Mouse (Mus musculus) adipocyte (in vitro differentiated cells): ENCODE measurements at regions not wholly inside any gene's neighbourhood (a gene's known extent, or its start where the extent isn't known, plus 50 kb on each side); places are given as distances from the start of the nearest gene placed in this dataset.

Source experiments
- DNase-seq: peaks from one replicate; pipeline ENCODE4 v3.0.0-alpha.2; 2016; ENCODE audit warnings: low spot score

GRCm38 (mm10) chr3:42661956-42662355 is 919.5 kb downstream of the D3Ertd751e start:
- DNase-seq, result no peak

GRCm38 (mm10) chr3:42676668-42677398 is 934.4 kb downstream of the D3Ertd751e start:
- no peak for DNase-seq

- DNase-seq, result peak; percentile 3
Observed at GRCm38 (mm10) chr3:42694726-42695125, 952.3 kb downstream of the D3Ertd751e start.

GRCm38 (mm10) chr3:42738910-42739309 is 996.5 kb downstream of the D3Ertd751e start:
- no peak for DNase-seq

- DNase-seq, result peak; percentile 3
Observed at GRCm38 (mm10) chr3:42753130-42753529, 1010.7 kb downstream of the D3Ertd751e start.

GRCm38 (mm10) chr3:42757335-42757734 is 1014.9 kb downstream of the D3Ertd751e start:
- DNase-seq, result no peak

- no peak for DNase-seq
Observed at GRCm38 (mm10) chr3:42757830-42758385, 1015.5 kb downstream of the D3Ertd751e start.

- no peak for DNase-seq
Observed at GRCm38 (mm10) chr3:42762205-42762604, 1019.8 kb downstream of the D3Ertd751e start.

- no peak for DNase-seq
Observed at GRCm38 (mm10) chr3:42783478-42783877, 1041.1 kb downstream of the D3Ertd751e start.

- no peak for DNase-seq
Observed at GRCm38 (mm10) chr3:42784203-42784602, 1041.8 kb downstream of the D3Ertd751e start.

- DNase-seq, result no peak
Observed at GRCm38 (mm10) chr3:42790415-42790814, 1048.0 kb downstream of the D3Ertd751e start.

GRCm38 (mm10) chr3:42791878-42792277 is 1049.5 kb downstream of the D3Ertd751e start:
- DNase-seq, result no peak

GRCm38 (mm10) chr3:42830456-42830855 is 1088.0 kb downstream of the D3Ertd751e start:
- DNase-seq, result no peak

GRCm38 (mm10) chr3:42867370-42867769 is 1125.0 kb downstream of the D3Ertd751e start:
- DNase-seq, result no peak

- no peak for DNase-seq
Observed at GRCm38 (mm10) chr3:42878972-42879371, 1136.6 kb downstream of the D3Ertd751e start.

GRCm38 (mm10) chr3:42884481-42884880 is 1142.1 kb downstream of the D3Ertd751e start:
- no peak for DNase-seq

- no peak for DNase-seq
Observed at GRCm38 (mm10) chr3:42892016-42892699, 1149.7 kb downstream of the D3Ertd751e start.

- DNase-seq, result no peak
Observed at GRCm38 (mm10) chr3:42895787-42896186, 1153.4 kb downstream of the D3Ertd751e start.

- DNase-seq, result peak; percentile 7
Observed at GRCm38 (mm10) chr3:42897936-42898335, 1155.5 kb downstream of the D3Ertd751e start.

- DNase-seq, result no peak
Observed at GRCm38 (mm10) chr3:42898934-42899333, 1156.5 kb downstream of the D3Ertd751e start.

- no peak for DNase-seq
Observed at GRCm38 (mm10) chr3:42900984-42901383, 1158.6 kb downstream of the D3Ertd751e start.

GRCm38 (mm10) chr3:42906246-42906645 is 1163.8 kb downstream of the D3Ertd751e start:
- DNase-seq, result no peak

GRCm38 (mm10) chr3:42908404-42908803 is 1166.0 kb downstream of the D3Ertd751e start:
- DNase-seq, result no peak
